In the genomic region with DNA sequence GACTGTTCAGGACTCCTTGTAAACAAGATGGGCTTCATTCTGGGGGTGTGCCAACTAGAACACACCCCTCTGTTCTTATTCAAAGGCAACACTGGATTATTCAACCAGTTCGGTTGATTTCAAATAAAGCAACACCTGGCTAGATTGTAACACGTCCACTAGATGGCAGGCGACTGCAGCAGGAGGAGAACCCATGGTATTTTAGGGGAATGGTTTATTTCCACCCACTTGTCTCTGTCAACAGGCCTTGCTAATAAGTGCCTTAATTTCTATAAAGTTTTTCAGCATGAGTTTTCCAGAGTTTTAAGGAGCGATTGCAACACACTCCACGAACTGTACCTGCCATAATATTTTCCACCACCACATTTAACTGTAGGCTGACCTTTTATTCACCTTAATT, we compare ENCODE assay signal across 9 mouse cellular contexts.
DNase-seq lines count a peak whose midpoint lies in the region; ATAC-seq and TF ChIP-seq lines count a peak whose summit lies in the region.
"Had no signal": no experiment of that assay in that cellular context is flagged by ENCODE, and none has a peak within 500 bp of the region (broad histone marks: within the 10 kb centered on the region; RNA-seq: fewer than 3 reads in every experiment).

No protein-coding gene starts in this region.

- no peaks in the 10 kb centered on the region for H3K27me3 ChIP-seq in hindbrain, embryonic 11.5 days (ENCODE audit: control insufficient read depth, insufficient read depth, low read length)
- no peaks in the 10 kb centered on the region for H3K27me3 ChIP-seq in hindbrain, embryonic 16.5 days (replicated peaks; ENCODE audit: control insufficient read depth, insufficient read depth, low read length)
- H3K27me3 ChIP-seq in midbrain, postnatal 0 days (ENCODE audit: insufficient read depth, low read length): no peaks in the 10 kb centered on the region
- H3K27me3 ChIP-seq: embryonic facial prominence, embryonic 12.5 days had no signal

- DNase-seq in hindbrain, embryonic 11.5 days (ENCODE audit: low spot score): peak; percentile 71
- DNase-seq in Muller cell, postnatal 12 days (ENCODE audit: inconsistent ontology term): peak; percentile 22
- peak; percentile 73 for DNase-seq in embryo, embryonic 10 days (ENCODE audit: low spot score)
- DNase-seq in left cerebral cortex, postnatal 10 days (ENCODE audit: extremely low spot score in 1 of 2, low spot score in 2 of 2): peak; percentile 23 to 42
- DNase-seq in midbrain, postnatal 0 days (ENCODE audit: low spot score): peak; percentile 70
- no peak for DNase-seq in T-cell, adult 2 months (ENCODE audit: low spot score)

- TF ChIP-seq CTCF in midbrain, postnatal 0 days (IDR thresholded peaks at IDR 0.05): peak; percentile 90

- no peak overlapping the region for H3K4me3 ChIP-seq in hindbrain, embryonic 11.5 days (ENCODE audit: low read depth, low read length)
- H3K4me3 ChIP-seq in hindbrain, embryonic 16.5 days (ENCODE audit: low read length): no peak overlapping the region
- H3K4me3 ChIP-seq in midbrain, postnatal 0 days (ENCODE audit: low read depth, low read length): no peak overlapping the region
- H3K4me3 ChIP-seq: embryonic facial prominence, embryonic 12.5 days had no signal

- H3K27ac ChIP-seq in hindbrain, embryonic 11.5 days (ENCODE audit: low read depth, low read length): no peak overlapping the region
- H3K27ac ChIP-seq in hindbrain, embryonic 16.5 days (ENCODE audit: low read depth, low read length): no peak overlapping the region
- no peak overlapping the region for H3K27ac ChIP-seq in midbrain, postnatal 0 days (ENCODE audit: low read depth, low read length)
- H3K27ac ChIP-seq: embryonic facial prominence, embryonic 12.5 days had no signal

- intact Hi-C loops in left cerebral cortex, postnatal 10 days (cut with DNase I): loop anchor here (2.0 kb wide), 1 partner anchor 945 kb away; no protein-coding TSS in a partner anchor

- 14% methylated on average over 5 of the region's 5 CpGs for WGBS in hindbrain, embryonic 11.5 days
- 14% methylated on average over 5 of the region's 5 CpGs for WGBS in hindbrain, embryonic 16.5 days
- WGBS in midbrain, postnatal 0 days: 15% methylated on average over 5 of the region's 5 CpGs

- no peaks in the 10 kb centered on the region for H3K36me3 ChIP-seq in hindbrain, embryonic 11.5 days (ENCODE audit: control insufficient read depth, insufficient read depth, low read length)
- H3K36me3 ChIP-seq in hindbrain, embryonic 16.5 days (ENCODE audit: control insufficient read depth, insufficient read depth, low read length): no peaks in the 10 kb centered on the region
- H3K36me3 ChIP-seq in midbrain, postnatal 0 days (ENCODE audit: insufficient read depth, low read length): no peaks in the 10 kb centered on the region
- H3K36me3 ChIP-seq: embryonic facial prominence, embryonic 12.5 days had no signal

- no peak overlapping the region for H3K9ac ChIP-seq in hindbrain, embryonic 11.5 days (ENCODE audit: low read depth, low read length)
- no peak overlapping the region for H3K9ac ChIP-seq in hindbrain, embryonic 16.5 days (ENCODE audit: low read depth, low read length)
- no peak overlapping the region for H3K9ac ChIP-seq in midbrain, postnatal 0 days (replicated peaks; ENCODE audit: low read length, poor library complexity, severe bottlenecking)
- H3K9ac ChIP-seq: embryonic facial prominence, embryonic 12.5 days had no signal

- H3K9me3 ChIP-seq in hindbrain, embryonic 11.5 days (ENCODE audit: control insufficient read depth, low read length): no peaks in the 10 kb centered on the region
- H3K9me3 ChIP-seq in hindbrain, embryonic 16.5 days (ENCODE audit: control insufficient read depth, low read length): no peaks in the 10 kb centered on the region
- no peaks in the 10 kb centered on the region for H3K9me3 ChIP-seq in midbrain, postnatal 0 days (ENCODE audit: low read length)
- H3K9me3 ChIP-seq: embryonic facial prominence, embryonic 12.5 days had no signal

- no peak for ATAC-seq in hindbrain, embryonic 11.5 days (ENCODE audit: low FRiP score)
- no peak for ATAC-seq in hindbrain, embryonic 16.5 days
- ATAC-seq in hematopoietic stem cell, adult 5-6 weeks (replicated peaks in 1 of 2; ENCODE audit: insufficient read depth in 1 of 2, low FRiP score in 2 of 2, low TSS enrichment in 1 of 2, low read depth in 1 of 2, poor library complexity in 2 of 2, severe bottlenecking in 2 of 2): peak; percentile 37 to 60; a peak in 1 of 4 replicates
- no peak for ATAC-seq in midbrain, postnatal 0 days (ENCODE audit: low FRiP score)

- no peaks in the 10 kb centered on the region for H3K4me1 ChIP-seq in hindbrain, embryonic 11.5 days (replicated peaks; ENCODE audit: control insufficient read depth, insufficient read depth, low read length)
- H3K4me1 ChIP-seq in hindbrain, embryonic 16.5 days (ENCODE audit: control insufficient read depth, insufficient read depth, low read depth, low read length): no peaks in the 10 kb centered on the region
- no peaks in the 10 kb centered on the region for H3K4me1 ChIP-seq in midbrain, postnatal 0 days (ENCODE audit: insufficient read depth, low read length)
- H3K4me1 ChIP-seq: embryonic facial prominence, embryonic 12.5 days had no signal

- H3K4me2 ChIP-seq in hindbrain, embryonic 11.5 days (replicated peaks; ENCODE audit: low read depth, low read length): no peak overlapping the region
- H3K4me2 ChIP-seq in hindbrain, embryonic 16.5 days (ENCODE audit: low read length): no peak overlapping the region
- H3K4me2 ChIP-seq in midbrain, postnatal 0 days (ENCODE audit: low read depth, low read length, poor library complexity, severe bottlenecking): no peak overlapping the region
- H3K4me2 ChIP-seq: embryonic facial prominence, embryonic 12.5 days had no signal

Comparison
In these comparisons a context has a peak if more than half of its experiments do, and no peak if none do; other contexts are left out.
1. ATAC-seq: peak in hematopoietic stem cell, adult 5-6 weeks (2 of 2); none in hindbrain, embryonic 11.5 days (single experiment), hindbrain, embryonic 16.5 days (single experiment) and midbrain, postnatal 0 days (single experiment).